Mouse (Mus musculus): ENCODE results near the gene Arhgef12. TPM values are rescaled to one million over a fixed set of nuclear protein-coding genes. Genes with fewer than 3 reads are reported as not detected.

Arhgef12 gene
- total RNA-seq, 1 experiment: 23.2 TPM

DNA sequence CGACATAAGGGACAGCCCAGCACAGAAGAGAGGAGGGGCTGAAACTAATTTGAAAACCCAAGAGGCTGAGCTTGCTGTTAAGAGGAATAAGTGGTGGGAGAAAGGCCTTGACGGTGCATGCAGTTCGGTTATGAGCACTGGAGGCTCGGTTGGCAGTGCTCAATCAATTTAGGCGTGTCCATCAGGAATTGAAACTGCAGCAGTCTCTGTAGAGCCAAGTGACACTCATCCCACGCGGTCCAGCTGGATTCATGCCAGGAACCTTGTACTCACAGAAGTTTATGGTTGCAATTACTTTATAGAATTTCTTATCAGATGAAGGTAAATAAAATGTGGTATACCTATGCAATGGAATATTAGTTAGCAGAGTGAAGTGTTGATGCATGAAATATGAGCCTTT, 148.6 kb downstream of the Arhgef12 start:
- no peak overlapping the region for H3K9ac ChIP-seq (ENCODE audit: insufficient read depth, low read depth, low read length, poor library complexity, severe bottlenecking)
- H3K4me3 ChIP-seq (ENCODE audit: insufficient read depth in 1 of 2, low read depth in 1 of 2, low read length in 2 of 2, poor library complexity in 1 of 2, severe bottlenecking in 1 of 2): no peak overlapping the region
- no peak overlapping the region for H3K27ac ChIP-seq (ENCODE audit: insufficient read depth, low read depth, low read length, poor library complexity, severe bottlenecking)
- no peak for DNase-seq (ENCODE audit: low read depth, low spot score)
- in situ Hi-C loops (cut with MboI; ENCODE audit: low sequenced_read_pairs in 2 of 2, unreplicated experiment in 2 of 2): loop anchor here in 1 of 2 experiments (10.0 kb wide), 1 partner anchor 624 kb away; no protein-coding TSS in a partner anchor
- H3K9me3 ChIP-seq (ENCODE audit: control insufficient read depth, insufficient read depth, low read depth, low read length): no peaks in the 10 kb centered on the region
- no peaks in the 10 kb centered on the region for H3K36me3 ChIP-seq (ENCODE audit: control insufficient read depth, insufficient read depth, low read length, poor library complexity, severe bottlenecking)
- TF ChIP-seq HCFC1 (IDR thresholded peaks at IDR 0.05; ENCODE audit: borderline replicate concordance, insufficient read depth, low read length): no peak
- no peak for TF ChIP-seq ZC3H11A (IDR thresholded peaks at IDR 0.05; ENCODE audit: borderline replicate concordance, low read depth, low read length)
- TF ChIP-seq MAFK (IDR thresholded peaks at IDR 0.05; ENCODE audit: insufficient read depth, low read depth, low read length): no peak
- no peak for TF ChIP-seq ZNF384 (IDR thresholded peaks at IDR 0.05; ENCODE audit: low read depth, low read length)
- no peak for TF ChIP-seq CHD2 (IDR thresholded peaks at IDR 0.05; ENCODE audit: low read depth, low read length)
- H3K4me1 ChIP-seq (ENCODE audit: control insufficient read depth in 2 of 2, insufficient read depth in 2 of 2, low read length in 2 of 2, poor library complexity in 1 of 2): no peaks in the 10 kb centered on the region

- no peak for DNase-seq (ENCODE audit: low read depth, low spot score)
- in situ Hi-C loops (cut with MboI; ENCODE audit: low sequenced_read_pairs in 2 of 2, unreplicated experiment in 2 of 2): loop anchor here (10.0 to 25.0 kb wide), 3 partner anchors 386 to 611 kb away; no protein-coding TSS in a partner anchor
- no peak overlapping the region for H3K27ac ChIP-seq (ENCODE audit: insufficient read depth, low read depth, low read length, poor library complexity, severe bottlenecking)
- no peak for TF ChIP-seq HCFC1 (IDR thresholded peaks at IDR 0.05; ENCODE audit: borderline replicate concordance, insufficient read depth, low read length)
- no peak for TF ChIP-seq ZNF384 (IDR thresholded peaks at IDR 0.05; ENCODE audit: low read depth, low read length)
- TF ChIP-seq ZC3H11A (IDR thresholded peaks at IDR 0.05; ENCODE audit: borderline replicate concordance, low read depth, low read length): no peak
- no peak for TF ChIP-seq CHD2 (IDR thresholded peaks at IDR 0.05; ENCODE audit: low read depth, low read length)
- no peak for TF ChIP-seq MAFK (IDR thresholded peaks at IDR 0.05; ENCODE audit: insufficient read depth, low read depth, low read length)
- no peaks in the 10 kb centered on the region for H3K36me3 ChIP-seq (ENCODE audit: control insufficient read depth, insufficient read depth, low read length, poor library complexity, severe bottlenecking)
- no peak overlapping the region for H3K4me3 ChIP-seq (ENCODE audit: insufficient read depth in 1 of 2, low read depth in 1 of 2, low read length in 2 of 2, poor library complexity in 1 of 2, severe bottlenecking in 1 of 2)
- no peaks in the 10 kb centered on the region for H3K9me3 ChIP-seq (ENCODE audit: control insufficient read depth, insufficient read depth, low read depth, low read length)
- H3K9ac ChIP-seq (ENCODE audit: insufficient read depth, low read depth, low read length, poor library complexity, severe bottlenecking): no peak overlapping the region
- no peaks in the 10 kb centered on the region; a peak in 1 of 4 replicates for H3K4me1 ChIP-seq (ENCODE audit: control insufficient read depth in 2 of 2, insufficient read depth in 2 of 2, low read length in 2 of 2, poor library complexity in 1 of 2)
Measured at GRCm38 (mm10) chr9:42948381-42948780, 158.7 kb downstream of the Arhgef12 start.

DNA sequence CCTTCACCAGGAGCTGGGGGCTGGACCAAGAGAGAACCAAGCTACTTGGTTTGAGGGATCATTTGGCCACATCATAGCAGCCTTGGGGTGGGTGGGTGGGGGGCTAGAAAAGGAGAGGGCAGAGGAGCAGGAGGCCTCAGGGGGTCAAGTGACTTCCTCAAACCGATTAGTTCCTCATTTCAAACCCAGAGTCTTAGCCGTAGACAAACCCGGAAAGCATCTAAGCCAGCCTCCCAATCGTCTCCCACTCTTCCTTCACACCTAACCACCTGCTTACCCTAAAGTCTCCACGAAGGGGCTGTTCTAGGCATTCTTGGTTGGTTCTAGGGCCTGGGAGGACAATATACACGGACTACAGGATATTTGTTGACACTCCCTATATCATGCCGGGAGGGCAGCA, 161.9 kb downstream of the Arhgef12 start:
- DNase-seq (ENCODE audit: low read depth, low spot score): no peak
- H3K27ac ChIP-seq (ENCODE audit: insufficient read depth, low read depth, low read length, poor library complexity, severe bottlenecking): no peak overlapping the region
- H3K9me3 ChIP-seq (ENCODE audit: control insufficient read depth, insufficient read depth, low read depth, low read length): no peaks in the 10 kb centered on the region
- peaks cover 0 to 17% of the 10 kb centered on the region in 2 experiments; a peak in 3 of 4 replicates for H3K4me1 ChIP-seq (ENCODE audit: control insufficient read depth in 2 of 2, insufficient read depth in 2 of 2, low read length in 2 of 2, poor library complexity in 1 of 2)
- TF ChIP-seq HCFC1 (IDR thresholded peaks at IDR 0.05; ENCODE audit: borderline replicate concordance, insufficient read depth, low read length) (no peak), CHD2 (IDR thresholded peaks at IDR 0.05; ENCODE audit: low read depth, low read length) (no peak), ZNF384 (IDR thresholded peaks at IDR 0.05; ENCODE audit: low read depth, low read length) (no peak)
- in situ Hi-C loops (cut with MboI; ENCODE audit: low sequenced_read_pairs in 2 of 2, unreplicated experiment in 2 of 2): loop anchor here (10.0 to 25.0 kb wide), 3 partner anchors 383 to 608 kb away; no protein-coding TSS in a partner anchor
- no peaks in the 10 kb centered on the region for H3K36me3 ChIP-seq (ENCODE audit: control insufficient read depth, insufficient read depth, low read length, poor library complexity, severe bottlenecking)
- no peak overlapping the region for H3K9ac ChIP-seq (ENCODE audit: insufficient read depth, low read depth, low read length, poor library complexity, severe bottlenecking)
- H3K4me3 ChIP-seq (ENCODE audit: insufficient read depth in 1 of 2, low read depth in 1 of 2, low read length in 2 of 2, poor library complexity in 1 of 2, severe bottlenecking in 1 of 2): 0 out of 4 replicates have a peak overlapping the region, but pooled peaks of 1 of the 2 experiments have one; percentile 78

GRCm38 (mm10) chr9:42944536-42945006, 162.5 kb downstream of the Arhgef12 start:
- peak overlapping the region; percentile 78 to 87 for H3K4me3 ChIP-seq (ENCODE audit: insufficient read depth in 1 of 2, low read depth in 1 of 2, low read length in 2 of 2, poor library complexity in 1 of 2, severe bottlenecking in 1 of 2)
- in situ Hi-C loops (cut with MboI; ENCODE audit: low sequenced_read_pairs in 2 of 2, unreplicated experiment in 2 of 2): loop anchor here (5.0 to 25.0 kb wide), 4 partner anchors 157 to 607 kb away; no protein-coding TSS in a partner anchor
- peak; percentile 69 for DNase-seq (ENCODE audit: low read depth, low spot score)
- H3K9me3 ChIP-seq (ENCODE audit: control insufficient read depth, insufficient read depth, low read depth, low read length): no peaks in the 10 kb centered on the region
- H3K4me1 ChIP-seq (ENCODE audit: control insufficient read depth in 2 of 2, insufficient read depth in 2 of 2, low read length in 2 of 2, poor library complexity in 1 of 2): peaks cover 0 to 17% of the 10 kb centered on the region in 2 experiments; a peak in 3 of 4 replicates
- peak overlapping the region; percentile 79 for H3K9ac ChIP-seq (ENCODE audit: insufficient read depth, low read depth, low read length, poor library complexity, severe bottlenecking)
- no peak for TF ChIP-seq MAFK (IDR thresholded peaks at IDR 0.05; ENCODE audit: insufficient read depth, low read depth, low read length)
- TF ChIP-seq CHD2 (IDR thresholded peaks at IDR 0.05; ENCODE audit: low read depth, low read length): no peak
- no peak for TF ChIP-seq ZNF384 (IDR thresholded peaks at IDR 0.05; ENCODE audit: low read depth, low read length)
- peak; percentile 92 for TF ChIP-seq ZC3H11A (IDR thresholded peaks at IDR 0.05; ENCODE audit: borderline replicate concordance, low read depth, low read length)
- peak; percentile 4; the same call in 1 of the 2 replicates for TF ChIP-seq HCFC1 (IDR thresholded peaks at IDR 0.05; ENCODE audit: borderline replicate concordance, insufficient read depth, low read length)
- no peak overlapping the region for H3K27ac ChIP-seq (ENCODE audit: insufficient read depth, low read depth, low read length, poor library complexity, severe bottlenecking)
- no peaks in the 10 kb centered on the region for H3K36me3 ChIP-seq (ENCODE audit: control insufficient read depth, insufficient read depth, low read length, poor library complexity, severe bottlenecking)

Data from ES-E14 (cell line).